16 mouse cellular contexts compared by ENCODE assay signal in the genomic region with DNA sequence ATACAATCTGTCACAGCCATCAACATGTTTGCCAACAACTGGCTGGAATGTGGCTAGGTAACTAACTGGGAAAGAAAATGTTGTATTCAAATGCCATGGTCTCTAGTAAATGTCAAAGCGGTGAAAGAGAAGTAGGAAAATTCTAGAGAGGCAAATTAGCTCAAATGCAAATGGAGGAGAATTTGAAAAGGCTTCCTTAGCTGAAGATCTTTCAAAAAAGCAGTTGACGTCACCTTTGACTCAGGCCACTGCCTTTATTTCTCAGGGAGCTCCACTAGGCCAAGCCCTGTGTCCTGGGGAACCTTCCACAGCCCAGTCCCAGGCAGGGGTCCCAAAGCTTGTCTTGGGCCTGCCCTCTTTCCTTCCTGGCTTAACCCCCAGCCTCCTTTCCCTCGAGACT.
"Had no signal": no experiment of that assay in that cellular context is flagged by ENCODE, and none has a peak within 500 bp of the region (broad histone marks: within the 10 kb centered on the region; RNA-seq: fewer than 3 reads in every experiment).

No protein-coding gene starts in this region.

- H3K9me3 ChIP-seq: limb, embryonic 12.5 days; limb, embryonic 15.5 days; midbrain, embryonic 13.5 days; stomach, embryonic 15.5 days had no signal

- H3K27ac ChIP-seq: layer of hippocampus, adult 2 months; limb, embryonic 12.5 days; limb, embryonic 15.5 days; liver, embryonic 14.5 days; macrophage; midbrain, embryonic 13.5 days; stomach, embryonic 15.5 days had no signal

- H3K27me3 ChIP-seq: limb, embryonic 12.5 days; limb, embryonic 15.5 days; midbrain, embryonic 13.5 days; stomach, embryonic 15.5 days had no signal

- H3K4me3 ChIP-seq: layer of hippocampus, adult 2 months; limb, embryonic 12.5 days; limb, embryonic 15.5 days; midbrain, embryonic 13.5 days; stomach, embryonic 15.5 days had no signal

- H3K9ac ChIP-seq: limb, embryonic 12.5 days; limb, embryonic 15.5 days; liver, embryonic 14.5 days; liver, postnatal 0 days; lung, embryonic 14.5 days; midbrain, embryonic 13.5 days; stomach, embryonic 15.5 days had no signal

- H3K4me2 ChIP-seq: limb, embryonic 12.5 days; limb, embryonic 15.5 days; liver, embryonic 11.5 days; lung, embryonic 14.5 days; midbrain, embryonic 13.5 days; stomach, embryonic 15.5 days had no signal

- ATAC-seq: liver, postnatal 0 days; lung, postnatal 0 days; midbrain, embryonic 13.5 days had no signal

- DNase-seq: kidney, adult 11 months; kidney, postnatal 14 days; layer of hippocampus, adult 9-11 months; liver, postnatal 0 days; lung, embryonic 14.5 days; right cerebral cortex, postnatal 4 days; thymus, postnatal 36 days had no signal

- H3K4me1 ChIP-seq: limb, embryonic 12.5 days; limb, embryonic 15.5 days; midbrain, embryonic 13.5 days; stomach, embryonic 15.5 days had no signal

- H3K36me3 ChIP-seq: limb, embryonic 12.5 days; limb, embryonic 15.5 days; midbrain, embryonic 13.5 days; stomach, embryonic 15.5 days had no signal
